Mouse (Mus musculus) intestine, postnatal 0 days (tissue): ENCODE measurements around the gene Tgm7. TPM values are rescaled to one million over a fixed set of nuclear protein-coding genes. Genes with fewer than 3 reads are reported as not detected.

Experiments
- ATAC-seq: fragments of 200-750 bp; cut with Nextera tagmentation; 2 replicates; pipeline ENCODE4 v1.8.0; 2017; ENCODE audit warnings: mild to moderate bottlenecking, moderate TSS enrichment, moderate library complexity
- H3K27ac ChIP-seq: fragments of 300-500 bp; sonication (generic); 2 replicates; pipeline ENCODE4 v1.5.1; 2014; ENCODE audit warnings: mild to moderate bottlenecking, low read depth, low read length, moderate library complexity
- H3K27me3 ChIP-seq: fragments of 300-500 bp; sonication (generic); replicated peaks from 2 replicates; pipeline ENCODE4 v1.6.1; 2014; ENCODE audit warnings: low read length, mixed read lengths; ENCODE audit not compliant: control insufficient read depth, insufficient read depth
- H3K36me3 ChIP-seq: fragments of 300-500 bp; sonication (generic); 2 replicates; pipeline ENCODE4 v1.6.1; 2014; ENCODE audit warnings: mild to moderate bottlenecking, moderate library complexity; ENCODE audit not compliant: control insufficient read depth, insufficient read depth
- H3K4me1 ChIP-seq: fragments of 300-500 bp; sonication (generic); replicated peaks from 2 replicates; pipeline ENCODE4 v1.6.1; 2014; ENCODE audit warnings: antibody characterized with exemption, low read length, mixed read lengths; ENCODE audit not compliant: control insufficient read depth, insufficient read depth
- H3K4me2 ChIP-seq: fragments of 300-500 bp; sonication (generic); replicated peaks from 2 replicates; pipeline ENCODE4 v1.6.1; 2014; ENCODE audit warnings: low read depth, mild to moderate bottlenecking, moderate library complexity
- H3K4me3 ChIP-seq: fragments of 300-500 bp; sonication (generic); 2 replicates; pipeline ENCODE4 v1.5.1; 2014; ENCODE audit warnings: low read depth, low read length
- H3K9ac ChIP-seq: fragments of 300-500 bp; sonication (generic); 2 replicates; pipeline ENCODE4 v1.6.1; 2014; ENCODE audit warnings: mild to moderate bottlenecking, low read depth, low read length
- H3K9me3 ChIP-seq: fragments of 300-500 bp; sonication (generic); 2 replicates; pipeline ENCODE4 v1.6.1; 2016; ENCODE audit warnings: mixed run types; ENCODE audit not compliant: control insufficient read depth
- CTCF ChIP-seq: sonication (generic); IDR thresholded peaks from 2 replicates; pipeline ENCODE4 v1.5.1; 2016; ENCODE audit warnings: low read depth, mild to moderate bottlenecking, control low read depth, antibody characterized with exemption, moderate library complexity
- WGBS: fragments of 180-500 bp; shearing (Covaris S2); extraction: QIAGEN DNeasy Blood & Tissue Kit; methylation state at CpG from one replicate; pipeline ENCODE4 v1.1.7; 2014; 5-methylcytosine and 5-hydroxymethylcytosine counted together
- polyA plus RNA-seq: library from polyadenylated mRNA; unstranded; fragments of >200 nt; fragmentation: Nextera tagmentation; extraction: Ambion mirVana; gene quantifications from 2 replicates; pipeline ENCODE4 v1.2.1, GENCODE M21; 2015

The Tgm7 gene
- polyA plus RNA-seq, 1 experiment from 2014 or later: not detected

DNA sequence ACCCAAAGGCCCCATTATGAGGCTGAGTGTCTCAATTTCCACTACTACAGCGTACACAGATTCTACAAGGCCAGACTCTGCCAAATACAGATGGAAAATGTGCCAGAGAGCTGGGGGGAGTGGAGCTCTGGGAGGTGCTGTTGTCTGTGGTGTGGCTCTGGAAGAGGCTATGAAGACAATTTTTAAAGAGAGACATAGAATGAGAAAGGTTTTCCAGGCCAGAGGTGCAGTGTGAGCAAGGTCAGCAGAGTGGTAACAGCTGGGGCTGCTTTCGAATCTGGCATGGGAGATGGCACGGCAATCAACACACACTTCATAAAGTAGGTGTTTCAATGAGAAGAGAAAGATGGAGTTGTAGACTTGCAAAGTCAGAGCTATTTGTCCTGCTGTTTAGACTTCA lies 9.7 kb upstream of the Tgm7 start:
- WGBS: 95% methylated on average over 3 of the region's 3 CpGs
- Histone ChIP-seq H3K27me3 (no peaks in the 10 kb centered on the region), H3K9ac (no peak overlapping the region), H3K36me3 (no peaks in the 10 kb centered on the region), H3K4me1 (no peaks in the 10 kb centered on the region), H3K4me3 (no peak overlapping the region), H3K4me2 (no peak overlapping the region), H3K27ac (no peak overlapping the region), H3K9me3 (no peaks in the 10 kb centered on the region)
- ATAC-seq: no peak
- no peak for TF ChIP-seq CTCF

DNA sequence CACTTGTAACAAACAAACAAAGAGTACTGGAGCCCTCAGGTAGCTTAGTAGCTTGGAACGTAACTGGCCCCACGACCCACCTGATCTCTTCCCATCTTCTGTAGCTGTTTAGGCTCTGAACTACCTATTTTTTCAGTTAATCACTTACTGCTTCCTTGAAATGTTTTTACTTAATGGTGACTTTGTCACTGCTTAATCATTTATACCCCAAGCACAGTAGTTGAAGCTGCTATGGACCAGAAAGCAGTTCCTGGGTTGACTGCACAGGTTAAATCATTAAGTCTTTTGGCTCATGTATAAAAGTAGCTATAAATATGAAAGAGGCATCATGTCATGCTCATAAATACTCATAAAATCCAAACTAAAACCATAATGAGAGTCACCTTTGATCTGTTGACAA lies 5.8 kb upstream of the Tgm7 start:
- H3K36me3 ChIP-seq: no peaks in the 10 kb centered on the region
- no peak overlapping the region for H3K27ac ChIP-seq
- no peak for TF ChIP-seq CTCF
- no peaks in the 10 kb centered on the region for H3K27me3 ChIP-seq
- no peaks in the 10 kb centered on the region for H3K9me3 ChIP-seq
- H3K4me2 ChIP-seq: no peak overlapping the region
- WGBS: 85% methylated on average over 2 of the region's 2 CpGs
- no peak overlapping the region for H3K4me3 ChIP-seq
- ATAC-seq: no peak
- no peak overlapping the region for H3K9ac ChIP-seq
- no peaks in the 10 kb centered on the region for H3K4me1 ChIP-seq

DNA sequence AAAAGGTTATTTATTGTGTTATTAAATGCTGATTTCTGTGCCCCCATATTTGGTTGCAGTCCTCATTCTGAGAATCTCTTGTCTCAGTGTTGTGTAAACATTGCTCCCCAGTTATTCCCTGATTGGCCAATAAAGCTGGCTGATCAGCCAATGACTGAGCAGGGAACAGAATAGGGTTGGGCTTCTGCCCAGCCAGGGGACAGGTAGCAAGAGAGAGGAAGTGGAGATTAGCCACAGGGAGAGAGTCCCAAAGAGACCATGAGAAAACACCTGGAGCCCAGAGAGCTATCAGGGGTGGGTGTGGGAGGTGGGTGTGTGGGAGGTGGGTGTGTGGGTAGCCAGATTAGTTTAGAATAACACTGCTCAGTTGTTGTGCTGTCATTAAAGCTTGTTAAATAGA lies 3.7 kb downstream of the Tgm7 start:
- ATAC-seq: no peak
- Histone ChIP-seq H3K4me3 (no peak overlapping the region), H3K9me3 (no peaks in the 10 kb centered on the region), H3K27me3 (no peaks in the 10 kb centered on the region), H3K27ac (no peak overlapping the region), H3K36me3 (no peaks in the 10 kb centered on the region), H3K4me2 (no peak overlapping the region), H3K9ac (no peak overlapping the region), H3K4me1 (no peaks in the 10 kb centered on the region)
- no peak for TF ChIP-seq CTCF

GRCm38 (mm10) chr2:121102051-121102450 lies 7.5 kb downstream of the Tgm7 start:
- Histone ChIP-seq H3K9me3 (no peaks in the 10 kb centered on the region), H3K36me3 (no peaks in the 10 kb centered on the region), H3K9ac (no peak overlapping the region), H3K4me3 (no peak overlapping the region), H3K4me2 (peak overlapping the region; percentile 14; the same call in 1 of the 2 replicates), H3K4me1 (no peaks in the 10 kb centered on the region), H3K27me3 (no peaks in the 10 kb centered on the region), H3K27ac (no peak overlapping the region)
- WGBS: 16% methylated on average over 9 of the region's 9 CpGs
- no peak for ATAC-seq
- peak; percentile 89 for TF ChIP-seq CTCF

- Histone ChIP-seq H3K27ac (no peak overlapping the region), H3K4me2 (no peak overlapping the region), H3K9me3 (no peaks in the 10 kb centered on the region), H3K27me3 (no peaks in the 10 kb centered on the region), H3K4me1 (no peaks in the 10 kb centered on the region), H3K9ac (no peak overlapping the region), H3K36me3 (no peaks in the 10 kb centered on the region), H3K4me3 (no peak overlapping the region)
- TF ChIP-seq CTCF: no peak
- 63% methylated on average over 4 of the region's 4 CpGs for WGBS
- ATAC-seq: no peak
Observed at GRCm38 (mm10) chr2:121089751-121090150, 19.8 kb downstream of the Tgm7 start.

GRCm38 (mm10) chr2:121088507-121088906 lies 21.1 kb downstream of the Tgm7 start:
- 86% methylated on average over 3 of the region's 3 CpGs for WGBS
- no peak overlapping the region for H3K4me3 ChIP-seq
- ATAC-seq: no peak
- H3K9me3 ChIP-seq: no peaks in the 10 kb centered on the region
- H3K27me3 ChIP-seq: no peaks in the 10 kb centered on the region
- peak; percentile 26; the same call in 1 of the 2 replicates for TF ChIP-seq CTCF
- H3K4me1 ChIP-seq: no peaks in the 10 kb centered on the region
- no peak overlapping the region for H3K27ac ChIP-seq
- no peak overlapping the region for H3K4me2 ChIP-seq
- H3K9ac ChIP-seq: no peak overlapping the region
- no peaks in the 10 kb centered on the region for H3K36me3 ChIP-seq
